Mouse (Mus musculus): ENCODE data around the gene Sppl2a.
A peak's percentile ranks its signal among the peaks of the same experiment; 100 is the strongest.
"Not testable (repeated sequence)": the region's sequence is repeated elsewhere in the genome, so short reads cannot be mapped to it uniquely, and the experiment has no call there.

The Sppl2a gene

DNA sequence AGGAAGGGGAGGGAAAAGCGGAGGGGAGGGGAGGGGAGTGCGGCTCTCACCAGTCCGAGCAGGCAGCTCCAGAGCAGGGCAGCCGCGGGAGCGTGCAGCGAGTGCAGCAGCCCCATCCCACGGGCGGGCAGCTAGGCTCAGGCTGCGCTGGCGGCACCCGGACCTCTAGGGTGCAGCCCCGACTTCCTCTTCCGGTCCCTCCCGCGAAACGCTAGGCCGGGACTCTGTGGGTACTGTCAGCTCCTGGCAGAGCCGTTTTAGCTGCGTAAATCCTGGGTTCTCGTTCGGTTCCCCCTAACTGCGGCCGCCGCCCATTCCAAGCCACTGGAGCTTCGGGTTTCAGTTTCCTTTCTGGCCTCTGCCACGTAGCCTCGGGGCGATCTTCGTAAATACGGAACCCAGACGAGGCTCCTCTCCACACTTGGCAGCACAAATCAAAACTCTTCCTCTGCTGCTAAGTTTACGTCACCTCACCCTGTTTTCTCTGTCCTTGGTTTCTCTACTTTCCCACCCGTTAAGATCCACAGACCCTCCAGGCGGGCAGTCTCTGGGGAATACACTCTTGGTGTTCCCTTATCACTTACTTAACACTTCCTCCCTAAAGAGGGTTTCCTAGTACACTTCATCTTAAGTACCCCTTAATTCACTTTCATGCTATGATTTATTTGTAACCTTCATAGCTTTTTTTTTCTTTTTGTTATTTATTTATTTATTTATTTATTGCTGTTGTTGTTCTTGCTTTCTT, at the start of gene Sppl2a:
Sppl2a (minus strand) TSS at position 339 of the 745 bp plus-strand sequence.
- DNase-seq (ENCODE audit: low read depth), result peak; percentile 96

- DNase-seq (ENCODE audit: low read depth), result no peak
These were observed 44.4 kb upstream of the Sppl2a start for GRCm38 (mm10) chr2:126977428-126977827.

DNA sequence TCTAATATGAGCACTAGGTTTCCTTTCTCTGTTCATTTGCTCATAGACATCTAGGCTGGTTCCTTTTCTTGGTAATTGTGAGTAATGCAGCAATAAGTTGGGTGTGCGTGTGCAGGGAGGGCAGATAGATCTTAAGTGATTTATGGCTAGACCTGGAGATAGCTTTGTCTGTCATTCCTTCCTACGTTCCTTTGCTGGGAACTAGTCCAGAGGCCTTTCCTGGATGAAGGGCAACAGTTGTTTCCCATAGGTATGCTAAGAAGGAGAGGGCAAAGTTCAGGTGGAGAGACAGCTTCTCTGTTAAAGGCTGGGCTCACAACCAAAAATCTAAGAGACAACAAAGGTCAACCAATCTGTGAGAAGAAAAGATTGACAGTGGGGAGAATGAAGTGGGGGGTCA, 28.7 kb upstream of the Sppl2a start:
- no peak for DNase-seq (ENCODE audit: low read depth)

- no peak for DNase-seq (ENCODE audit: low read depth)
These were observed 22.6 kb upstream of the Sppl2a start for GRCm38 (mm10) chr2:126955671-126956070.

- peak; percentile 35 for DNase-seq (ENCODE audit: low read depth)
These were observed 18.1 kb upstream of the Sppl2a start for GRCm38 (mm10) chr2:126951085-126951484.

GRCm38 (mm10) chr2:126950453-126950852, 17.4 kb upstream of the Sppl2a start:
- no peak for DNase-seq (ENCODE audit: low read depth)

DNA sequence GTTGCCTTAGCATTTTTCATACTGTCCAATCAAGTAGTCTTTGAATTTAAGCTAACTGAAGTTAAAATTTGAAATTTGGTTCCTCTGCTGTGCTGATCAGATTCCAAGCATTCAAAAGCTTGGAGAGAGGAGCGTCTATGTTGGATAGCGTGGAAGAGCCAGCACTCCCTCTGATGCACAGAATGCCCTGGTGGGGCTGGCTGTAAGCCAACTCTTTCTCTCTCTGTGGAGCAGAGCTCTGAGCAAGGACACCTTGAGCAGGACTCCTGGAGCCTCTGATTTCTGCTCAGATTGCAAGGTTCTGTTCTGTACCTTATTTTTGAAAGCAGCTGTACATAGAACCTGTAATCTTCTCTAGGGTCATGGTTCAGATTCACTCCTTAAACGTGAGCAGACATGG, 16.8 kb upstream of the Sppl2a start:
- peak; percentile 34 for DNase-seq (ENCODE audit: low read depth)

DNA sequence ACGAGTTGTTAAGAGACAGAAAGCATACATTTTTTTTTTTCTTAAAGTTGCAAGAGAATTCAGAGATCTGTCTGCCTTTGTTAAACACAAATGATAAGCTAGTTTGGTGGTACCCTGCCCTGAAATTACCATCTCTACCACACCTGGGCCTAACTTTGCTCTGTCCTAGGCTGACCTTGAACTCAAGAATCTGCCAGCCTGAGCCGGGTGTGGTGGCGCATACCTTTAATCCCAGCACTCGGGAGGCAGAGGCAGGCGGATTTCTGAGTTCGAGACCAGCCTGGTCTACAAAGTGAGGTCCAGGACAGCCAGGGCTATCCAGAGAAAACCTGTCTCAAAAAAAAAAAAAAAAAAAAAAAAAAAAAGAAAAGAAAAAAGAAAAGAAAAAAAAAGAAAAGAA, 16.3 kb upstream of the Sppl2a start:
- DNase-seq (ENCODE audit: low read depth), result not testable (repeated sequence)

GRCm38 (mm10) chr2:126948231-126948630, 15.2 kb upstream of the Sppl2a start:
- no peak for DNase-seq (ENCODE audit: low read depth)

GRCm38 (mm10) chr2:126947646-126948045, 14.6 kb upstream of the Sppl2a start:
- DNase-seq (ENCODE audit: low read depth), result no peak

DNA sequence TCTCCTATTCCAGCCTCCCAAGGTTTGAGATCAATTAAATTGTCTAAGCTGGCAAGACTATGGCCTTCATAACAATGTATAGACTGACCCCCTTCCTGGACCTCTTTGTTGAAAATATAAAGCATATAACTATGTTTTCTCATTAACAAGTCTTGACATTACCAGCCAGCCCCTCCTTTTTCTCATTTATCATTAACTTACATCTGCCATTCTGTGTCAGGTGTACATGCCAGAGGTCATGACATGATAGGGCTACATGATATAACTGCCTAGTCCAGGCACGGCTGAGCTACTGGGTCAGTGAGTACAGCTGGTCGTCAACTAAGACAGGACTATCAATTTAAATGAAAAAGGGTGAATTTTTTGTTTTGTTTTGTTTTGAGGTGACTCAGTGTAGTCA, 10.2 kb upstream of the Sppl2a start:
- DNase-seq (ENCODE audit: low read depth), result no peak

- DNase-seq (ENCODE audit: low read depth), result no peak
These were observed 7.4 kb upstream of the Sppl2a start for GRCm38 (mm10) chr2:126940314-126940866.

- DNase-seq (ENCODE audit: low read depth), result no peak
These were observed 5.0 kb upstream of the Sppl2a start for GRCm38 (mm10) chr2:126938069-126938468.

DNA sequence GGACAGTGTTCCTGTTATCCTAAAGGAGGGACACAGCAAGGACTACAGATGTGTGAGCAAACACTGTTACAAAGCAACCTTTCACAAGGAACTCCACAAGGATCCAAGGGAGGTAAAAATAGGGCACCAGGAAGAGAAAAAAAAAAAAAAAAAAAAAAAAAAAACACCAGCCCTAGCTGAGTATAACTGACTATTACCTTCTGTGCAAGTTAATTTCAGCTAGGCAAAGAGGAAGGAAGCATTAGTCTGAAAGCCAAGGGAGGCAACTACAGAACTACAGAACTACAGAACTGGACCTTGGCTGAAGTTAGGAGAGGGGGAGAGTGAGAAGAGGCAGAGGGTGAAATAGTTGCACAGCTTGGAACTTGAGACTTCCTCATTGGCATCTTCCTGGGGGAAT, 886 bp upstream of the Sppl2a start:
- DNase-seq (ENCODE audit: low read depth), result peak; percentile 42

- no peak for DNase-seq (ENCODE audit: low read depth)
These were observed 656 bp downstream of the Sppl2a start for GRCm38 (mm10) chr2:126932261-126932896.

DNA sequence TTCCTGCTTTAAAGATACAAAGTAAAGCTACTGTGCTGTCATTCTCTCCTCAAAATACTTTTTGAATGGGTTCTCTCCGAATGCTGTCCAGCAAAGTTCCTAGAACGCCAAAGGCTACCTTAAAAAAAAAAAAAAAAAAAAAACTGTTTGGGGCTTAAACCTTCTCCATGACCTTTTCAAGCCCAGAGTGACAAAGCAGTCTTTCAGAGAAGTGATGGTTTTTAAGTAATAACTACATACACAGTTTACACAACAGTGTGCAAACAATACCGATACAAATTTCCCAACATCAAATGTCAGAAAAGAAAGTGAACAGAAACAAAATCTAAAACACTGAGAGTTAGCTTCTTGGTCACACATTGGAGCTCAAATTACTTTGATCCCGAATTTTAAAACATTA, 1.3 kb downstream of the Sppl2a start:
- no peak for DNase-seq (ENCODE audit: low read depth)

DNA sequence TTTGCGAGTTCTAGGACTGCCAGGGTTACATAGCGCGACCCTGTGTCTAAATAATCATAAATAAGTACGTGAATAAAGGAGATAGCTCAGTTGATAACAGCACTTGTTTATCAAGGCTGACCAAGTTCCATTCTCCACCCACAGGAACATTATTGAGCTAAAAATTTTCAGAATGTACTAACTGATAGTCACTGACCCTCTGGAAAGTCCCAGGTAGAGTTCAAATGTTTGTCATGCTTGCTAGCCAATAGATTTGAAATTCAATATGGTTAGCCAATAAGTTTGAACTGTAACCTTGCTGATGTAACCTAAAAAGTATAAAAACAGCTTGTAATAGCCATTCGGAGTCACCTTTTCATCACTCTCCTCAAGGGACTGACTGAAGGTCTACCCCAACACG, 4.4 kb downstream of the Sppl2a start:
- no peak for DNase-seq (ENCODE audit: low read depth)

GRCm38 (mm10) chr2:126920358-126921060, 12.5 kb downstream of the Sppl2a start:
- DNase-seq (ENCODE audit: low read depth), result no peak

GRCm38 (mm10) chr2:126916236-126916635, 16.8 kb downstream of the Sppl2a start:
- DNase-seq (ENCODE audit: low read depth), result no peak

GRCm38 (mm10) chr2:126914096-126914495, 18.9 kb downstream of the Sppl2a start:
- DNase-seq (ENCODE audit: low read depth), result no peak

DNA sequence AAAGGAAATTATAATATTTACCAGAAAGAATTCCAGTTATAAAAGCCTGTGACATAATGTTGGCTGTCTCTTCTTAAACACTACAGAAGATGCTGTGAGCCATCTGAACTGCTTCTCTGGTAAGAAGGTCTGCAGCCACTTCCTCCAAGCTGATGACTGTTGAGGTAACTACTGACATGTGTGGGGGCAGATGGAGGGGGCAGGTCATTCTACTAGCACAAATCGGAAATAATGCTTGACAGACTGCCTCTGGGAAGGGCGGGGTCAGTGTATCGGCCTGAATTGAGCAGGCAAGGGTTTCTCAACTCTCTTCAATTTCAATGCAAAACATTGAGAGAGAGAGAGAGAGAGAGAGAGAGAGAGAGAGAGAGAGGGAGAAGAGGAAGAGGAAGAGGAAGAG, 28.9 kb downstream of the Sppl2a start:
- no peak for DNase-seq (ENCODE audit: low read depth)

DNA sequence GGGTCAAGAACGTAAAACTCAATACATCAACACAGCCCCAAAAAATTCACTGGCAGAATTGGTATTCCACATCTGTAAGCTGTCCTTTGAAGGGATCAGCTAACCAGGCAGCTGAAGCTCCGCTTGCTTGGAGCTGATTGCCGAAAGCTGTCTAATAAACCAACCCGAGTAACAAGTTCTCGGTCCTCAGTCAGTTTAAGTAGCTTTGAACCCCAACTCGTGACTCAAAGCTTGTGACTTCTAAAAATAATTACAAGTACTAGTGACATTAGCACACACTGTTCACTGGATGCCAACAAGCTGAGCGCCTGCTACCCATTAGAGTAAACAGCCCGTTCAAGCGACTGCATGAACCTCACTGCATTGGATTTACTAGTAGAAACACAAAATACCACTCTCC, 35.5 kb downstream of the Sppl2a start:
- no peak for DNase-seq (ENCODE audit: low read depth)

GRCm38 (mm10) chr2:126896941-126897340, 36.1 kb downstream of the Sppl2a start:
- no peak for DNase-seq (ENCODE audit: low read depth)

All from NIH3T3 (cell line).